Mouse (Mus musculus): ENCODE measurements around the gene Prepl. TPM values are rescaled to one million over a fixed set of nuclear protein-coding genes. Genes with fewer than 3 reads are reported as not detected.

Gene Prepl
- polyA plus RNA-seq, 1 experiment from 2014 or later: 45.5 TPM

DNA sequence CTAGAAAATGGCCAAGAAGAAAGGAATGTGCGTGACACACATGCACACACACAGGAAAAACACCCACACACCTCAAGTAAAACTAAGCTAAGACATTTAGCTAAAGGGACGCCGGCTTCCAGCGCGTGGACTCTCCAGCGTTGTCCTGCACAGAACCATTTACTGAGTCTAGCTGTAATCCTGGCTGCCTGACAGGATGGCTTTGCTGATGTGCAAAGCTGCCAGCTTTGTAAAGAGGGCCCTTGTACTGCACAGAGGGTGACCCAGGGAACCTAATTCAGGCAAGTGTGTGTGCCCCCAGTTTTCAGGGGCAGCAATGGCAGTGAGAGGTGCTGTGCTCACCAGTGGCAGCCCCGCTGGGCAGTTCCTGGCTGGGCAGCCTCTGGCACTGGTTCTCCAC is 22.7 kb downstream of the Prepl start:
- Histone ChIP-seq H3K9ac (replicated peaks; ENCODE audit: low read length) (no peak overlapping the region), H3K27ac (replicated peaks; ENCODE audit: low read depth, low read length) (no peak overlapping the region), H3K4me1 (ENCODE audit: control insufficient read depth, insufficient read depth, low read length) (no peaks in the 10 kb centered on the region), H3K9me3 (replicated peaks; ENCODE audit: control insufficient read depth, low read length) (no peaks in the 10 kb centered on the region), H3K36me3 (replicated peaks; ENCODE audit: control insufficient read depth, insufficient read depth, low read depth, low read length) (peaks cover 9% of the 10 kb centered on the region), H3K4me2 (ENCODE audit: low read depth, low read length) (no peak overlapping the region), H3K27me3 (ENCODE audit: control insufficient read depth, insufficient read depth, low read length) (no peaks in the 10 kb centered on the region), H3K4me3 (ENCODE audit: low read depth, low read length) (no peak overlapping the region)
- ATAC-seq (replicated peaks; ENCODE audit: insufficient number of reproducible peaks, low FRiP score, low TSS enrichment, low read depth) (no peak), DNase-seq (ENCODE audit: low spot score) (no peak)
- 96% methylated on average over 7 of the region's 7 CpGs for WGBS

DNA sequence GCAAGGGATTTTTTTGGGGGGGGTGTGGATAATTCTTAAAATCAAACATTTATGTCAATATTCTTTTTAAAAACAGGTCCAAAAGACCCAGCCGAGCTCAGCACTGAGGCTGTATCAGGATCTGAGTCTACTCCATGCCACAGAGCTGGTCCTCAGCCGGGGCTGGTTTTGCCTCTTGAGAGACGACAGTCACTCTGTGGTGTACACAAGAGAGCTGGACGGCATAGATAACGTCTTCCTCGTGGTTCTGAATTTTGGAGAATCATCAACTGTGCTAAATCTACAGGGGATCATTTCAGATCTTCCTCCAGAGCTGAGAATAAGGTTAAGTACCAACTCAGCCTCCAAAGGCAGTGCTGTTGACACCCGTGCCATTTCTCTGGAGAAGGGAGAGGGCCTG is 26.5 kb downstream of the Prepl start:
- peaks cover 9% of the 10 kb centered on the region for H3K36me3 ChIP-seq (replicated peaks; ENCODE audit: control insufficient read depth, insufficient read depth, low read depth, low read length)
- no peak overlapping the region for H3K27ac ChIP-seq (replicated peaks; ENCODE audit: low read depth, low read length)
- no peak overlapping the region for H3K4me3 ChIP-seq (ENCODE audit: low read depth, low read length)
- no peak overlapping the region for H3K4me2 ChIP-seq (ENCODE audit: low read depth, low read length)
- WGBS: 86% methylated on average over 7 of the region's 7 CpGs
- ATAC-seq (replicated peaks; ENCODE audit: insufficient number of reproducible peaks, low FRiP score, low TSS enrichment, low read depth) (no peak), DNase-seq (ENCODE audit: low spot score) (no peak)
- no peaks in the 10 kb centered on the region for H3K9me3 ChIP-seq (replicated peaks; ENCODE audit: control insufficient read depth, low read length)
- H3K27me3 ChIP-seq (ENCODE audit: control insufficient read depth, insufficient read depth, low read length): no peaks in the 10 kb centered on the region
- no peak overlapping the region for H3K9ac ChIP-seq (replicated peaks; ENCODE audit: low read length)
- H3K4me1 ChIP-seq (ENCODE audit: control insufficient read depth, insufficient read depth, low read length): no peaks in the 10 kb centered on the region

DNA sequence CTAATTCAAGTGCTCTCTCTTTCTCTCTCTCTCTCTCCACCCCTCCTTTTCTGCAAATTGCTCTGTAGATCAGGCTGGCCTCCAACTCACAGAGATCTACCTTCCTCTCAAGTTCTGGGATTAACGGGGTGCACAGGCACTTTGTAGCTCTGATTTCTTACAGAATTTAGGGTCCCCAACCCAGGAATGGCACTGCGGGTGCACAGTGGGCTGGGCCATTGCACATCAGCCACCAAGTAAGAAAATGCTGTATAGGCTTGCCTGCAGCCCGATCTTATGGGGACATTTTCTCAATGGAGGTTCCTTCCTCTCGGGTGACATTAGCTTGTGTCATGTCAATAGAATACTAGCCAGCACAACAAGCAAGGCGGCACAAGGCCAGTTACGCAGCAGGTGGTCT is 30.9 kb downstream of the Prepl start:
- ATAC-seq (replicated peaks; ENCODE audit: insufficient number of reproducible peaks, low FRiP score, low TSS enrichment, low read depth) (no peak), DNase-seq (ENCODE audit: low spot score) (no peak)
- H3K4me3 ChIP-seq (ENCODE audit: low read depth, low read length): no peak overlapping the region
- H3K4me2 ChIP-seq (ENCODE audit: low read depth, low read length): no peak overlapping the region
- no peaks in the 10 kb centered on the region for H3K4me1 ChIP-seq (ENCODE audit: control insufficient read depth, insufficient read depth, low read length)
- no peak overlapping the region for H3K9ac ChIP-seq (replicated peaks; ENCODE audit: low read length)
- H3K27me3 ChIP-seq (ENCODE audit: control insufficient read depth, insufficient read depth, low read length): no peaks in the 10 kb centered on the region
- peaks cover 3% of the 10 kb centered on the region; the same call in 1 of the 2 replicates for H3K36me3 ChIP-seq (replicated peaks; ENCODE audit: control insufficient read depth, insufficient read depth, low read depth, low read length)
- 88% methylated on average over 6 of the region's 6 CpGs for WGBS
- no peak overlapping the region for H3K27ac ChIP-seq (replicated peaks; ENCODE audit: low read depth, low read length)
- H3K9me3 ChIP-seq (replicated peaks; ENCODE audit: control insufficient read depth, low read length): no peaks in the 10 kb centered on the region

DNA sequence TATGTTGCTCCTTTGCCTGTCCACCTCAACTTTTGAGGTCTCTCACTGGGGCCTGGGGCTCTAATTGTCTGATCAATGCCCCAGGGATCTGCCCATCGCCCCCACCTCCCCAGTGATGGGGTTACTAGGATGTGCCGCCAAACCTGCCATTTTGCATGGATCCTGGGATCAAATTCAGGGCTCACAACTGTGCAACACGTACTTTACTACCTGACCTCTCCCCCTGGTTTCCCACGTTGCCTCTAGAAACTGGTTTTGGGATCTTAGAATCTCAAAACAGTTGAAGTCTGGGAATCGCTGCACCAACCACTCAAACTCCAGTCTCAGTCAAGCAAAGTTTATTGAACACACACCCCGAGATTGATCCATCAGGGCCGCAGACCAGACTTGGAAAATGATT is 31.8 kb downstream of the Prepl start:
- WGBS: 88% methylated on average over 7 of the region's 7 CpGs
- no peaks in the 10 kb centered on the region for H3K9me3 ChIP-seq (replicated peaks; ENCODE audit: control insufficient read depth, low read length)

DNA sequence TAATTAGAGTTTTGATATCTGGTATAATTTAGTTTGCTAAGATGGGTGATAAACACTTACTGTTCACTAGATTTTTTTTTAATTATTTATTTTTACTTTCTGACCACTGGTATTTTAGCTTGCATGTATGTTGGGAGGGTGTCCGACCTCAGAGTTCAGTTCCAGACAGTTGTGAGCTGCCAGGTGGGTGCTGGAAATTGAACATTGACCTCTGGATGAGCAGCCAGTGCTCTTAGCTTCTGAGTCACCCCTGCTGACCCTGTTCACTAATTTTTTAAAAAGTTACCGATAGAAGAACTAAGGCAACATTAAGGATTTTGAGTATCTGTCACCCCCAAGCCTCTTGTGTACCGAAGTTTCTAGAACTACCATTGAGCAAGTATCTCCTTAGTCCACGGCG is 41.7 kb downstream of the Prepl start:
- Histone ChIP-seq H3K36me3 (replicated peaks; ENCODE audit: control insufficient read depth, insufficient read depth, low read depth, low read length) (no peaks in the 10 kb centered on the region), H3K27me3 (ENCODE audit: control insufficient read depth, insufficient read depth, low read length) (no peaks in the 10 kb centered on the region), H3K9ac (replicated peaks; ENCODE audit: low read length) (no peak overlapping the region), H3K9me3 (replicated peaks; ENCODE audit: control insufficient read depth, low read length) (no peaks in the 10 kb centered on the region), H3K4me2 (ENCODE audit: low read depth, low read length) (no peak overlapping the region), H3K4me3 (ENCODE audit: low read depth, low read length) (no peak overlapping the region), H3K4me1 (ENCODE audit: control insufficient read depth, insufficient read depth, low read length) (no peaks in the 10 kb centered on the region), H3K27ac (replicated peaks; ENCODE audit: low read depth, low read length) (no peak overlapping the region)
- ATAC-seq (replicated peaks; ENCODE audit: insufficient number of reproducible peaks, low FRiP score, low TSS enrichment, low read depth): no peak
- 89% methylated on average over 5 of the region's 5 CpGs for WGBS
- no peak for DNase-seq (ENCODE audit: low spot score)

More for the DNA sequence above, 31.8 kb downstream of the Prepl start:
- Histone ChIP-seq H3K27me3 (ENCODE audit: control insufficient read depth, insufficient read depth, low read length) (no peaks in the 10 kb centered on the region), H3K4me2 (ENCODE audit: low read depth, low read length) (no peak overlapping the region), H3K36me3 (replicated peaks; ENCODE audit: control insufficient read depth, insufficient read depth, low read depth, low read length) (peaks cover 3% of the 10 kb centered on the region; the same call in 1 of the 2 replicates), H3K4me3 (ENCODE audit: low read depth, low read length) (no peak overlapping the region), H3K4me1 (ENCODE audit: control insufficient read depth, insufficient read depth, low read length) (no peaks in the 10 kb centered on the region), H3K9ac (replicated peaks; ENCODE audit: low read length) (no peak overlapping the region), H3K27ac (replicated peaks; ENCODE audit: low read depth, low read length) (no peak overlapping the region)
- ATAC-seq (replicated peaks; ENCODE audit: insufficient number of reproducible peaks, low FRiP score, low TSS enrichment, low read depth) (no peak), DNase-seq (ENCODE audit: low spot score) (no peak)

DNA sequence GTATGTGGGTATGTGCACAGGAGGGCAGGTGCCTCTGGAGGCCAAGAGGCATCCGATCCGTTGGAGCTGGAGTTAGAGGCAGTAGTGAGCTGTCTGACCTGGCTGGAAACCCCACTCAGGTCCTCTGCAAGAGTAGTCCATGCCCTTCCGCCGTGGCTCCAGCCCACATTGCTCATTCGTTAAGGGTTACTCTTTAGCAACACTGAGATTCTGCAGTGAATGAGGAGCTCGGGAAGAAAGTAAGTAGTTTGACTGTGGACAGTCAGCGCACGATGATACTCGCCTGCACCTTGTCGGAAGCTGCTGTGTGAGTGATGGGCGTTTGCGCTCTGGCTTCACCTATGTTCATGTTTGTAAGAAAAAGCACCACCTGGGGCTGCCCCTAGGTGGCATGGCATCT is 44.9 kb downstream of the Prepl start:
- H3K4me2 ChIP-seq (ENCODE audit: low read depth, low read length): no peak overlapping the region
- H3K4me1 ChIP-seq (ENCODE audit: control insufficient read depth, insufficient read depth, low read length): no peaks in the 10 kb centered on the region
- no peaks in the 10 kb centered on the region for H3K27me3 ChIP-seq (ENCODE audit: control insufficient read depth, insufficient read depth, low read length)
- H3K36me3 ChIP-seq (replicated peaks; ENCODE audit: control insufficient read depth, insufficient read depth, low read depth, low read length): no peaks in the 10 kb centered on the region
- no peak for ATAC-seq (replicated peaks; ENCODE audit: insufficient number of reproducible peaks, low FRiP score, low TSS enrichment, low read depth)
- H3K4me3 ChIP-seq (ENCODE audit: low read depth, low read length): no peak overlapping the region
- H3K9me3 ChIP-seq (replicated peaks; ENCODE audit: control insufficient read depth, low read length): no peaks in the 10 kb centered on the region
- no peak overlapping the region for H3K27ac ChIP-seq (replicated peaks; ENCODE audit: low read depth, low read length)
- 87% methylated on average over 12 of the region's 12 CpGs for WGBS
- no peak for DNase-seq (ENCODE audit: low spot score)
- no peak overlapping the region for H3K9ac ChIP-seq (replicated peaks; ENCODE audit: low read length)

DNA sequence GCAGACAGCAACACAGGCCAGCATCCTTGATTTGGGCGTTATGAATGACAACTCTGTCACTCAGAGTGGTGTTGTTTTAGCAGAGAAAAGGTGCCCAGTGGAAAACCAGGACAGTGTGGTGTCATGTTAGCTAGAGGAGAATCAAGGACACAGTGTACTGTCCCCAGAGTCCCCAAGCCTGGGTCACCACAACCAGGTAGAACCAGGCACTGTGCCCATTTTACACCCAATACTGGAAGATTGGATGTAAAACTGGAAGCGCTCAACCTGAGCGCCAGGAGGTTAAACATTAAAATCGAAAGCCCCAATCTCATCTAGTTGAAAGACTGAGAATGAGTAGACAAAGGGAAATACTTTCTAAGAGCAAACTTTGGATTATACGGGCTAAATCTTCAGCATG is 45.6 kb downstream of the Prepl start:
- 88% methylated on average over 5 of the region's 5 CpGs for WGBS
- Histone ChIP-seq H3K9ac (replicated peaks; ENCODE audit: low read length) (no peak overlapping the region), H3K36me3 (replicated peaks; ENCODE audit: control insufficient read depth, insufficient read depth, low read depth, low read length) (no peaks in the 10 kb centered on the region), H3K4me1 (ENCODE audit: control insufficient read depth, insufficient read depth, low read length) (no peaks in the 10 kb centered on the region), H3K27me3 (ENCODE audit: control insufficient read depth, insufficient read depth, low read length) (no peaks in the 10 kb centered on the region), H3K4me2 (ENCODE audit: low read depth, low read length) (no peak overlapping the region), H3K27ac (replicated peaks; ENCODE audit: low read depth, low read length) (no peak overlapping the region), H3K4me3 (ENCODE audit: low read depth, low read length) (no peak overlapping the region), H3K9me3 (replicated peaks; ENCODE audit: control insufficient read depth, low read length) (no peaks in the 10 kb centered on the region)
- ATAC-seq (replicated peaks; ENCODE audit: insufficient number of reproducible peaks, low FRiP score, low TSS enrichment, low read depth) (no peak), DNase-seq (ENCODE audit: low spot score) (no peak)

DNA sequence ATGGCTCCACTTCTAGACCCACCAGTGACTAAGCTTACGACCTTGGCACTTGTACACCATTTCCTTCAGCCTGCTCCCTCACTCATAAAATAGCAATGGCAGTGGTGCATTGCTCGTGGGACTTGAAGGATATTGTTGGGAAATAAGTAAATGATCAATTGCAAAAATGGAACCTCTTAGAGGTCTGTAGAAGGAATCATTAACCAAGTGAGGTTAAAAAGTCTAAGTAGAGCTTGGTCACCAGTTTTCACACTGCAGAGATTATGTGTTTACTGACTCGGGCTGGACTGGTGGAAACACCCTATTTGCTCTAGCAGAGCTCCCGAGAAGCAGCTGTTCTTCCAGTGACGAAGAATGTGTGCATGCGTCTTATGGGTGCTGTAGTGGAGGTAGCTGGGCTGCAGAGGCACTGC is 46.6 kb downstream of the Prepl start:
- no peaks in the 10 kb centered on the region for H3K27me3 ChIP-seq (ENCODE audit: control insufficient read depth, insufficient read depth, low read length)
- no peak overlapping the region for H3K4me3 ChIP-seq (ENCODE audit: low read depth, low read length)
- no peaks in the 10 kb centered on the region for H3K4me1 ChIP-seq (ENCODE audit: control insufficient read depth, insufficient read depth, low read length)
- ATAC-seq (replicated peaks; ENCODE audit: insufficient number of reproducible peaks, low FRiP score, low TSS enrichment, low read depth) (no peak), DNase-seq (ENCODE audit: low spot score) (no peak)
- no peaks in the 10 kb centered on the region for H3K36me3 ChIP-seq (replicated peaks; ENCODE audit: control insufficient read depth, insufficient read depth, low read depth, low read length)
- 86% methylated on average over 6 of the region's 6 CpGs for WGBS
- no peak overlapping the region for H3K27ac ChIP-seq (replicated peaks; ENCODE audit: low read depth, low read length)
- no peak overlapping the region for H3K9ac ChIP-seq (replicated peaks; ENCODE audit: low read length)
- no peak overlapping the region for H3K4me2 ChIP-seq (ENCODE audit: low read depth, low read length)
- no peaks in the 10 kb centered on the region for H3K9me3 ChIP-seq (replicated peaks; ENCODE audit: control insufficient read depth, low read length)
